Mouse (Mus musculus) ovary, adult 18-20 months (tissue): Measurements from ENCODE around the gene Foxo6.

Source experiments
- DNase-seq: peaks from one replicate; pipeline ENCODE4 v3.0.0; 2022; ENCODE audit warnings: low spot score, mixed read lengths

Gene Foxo6

DNA sequence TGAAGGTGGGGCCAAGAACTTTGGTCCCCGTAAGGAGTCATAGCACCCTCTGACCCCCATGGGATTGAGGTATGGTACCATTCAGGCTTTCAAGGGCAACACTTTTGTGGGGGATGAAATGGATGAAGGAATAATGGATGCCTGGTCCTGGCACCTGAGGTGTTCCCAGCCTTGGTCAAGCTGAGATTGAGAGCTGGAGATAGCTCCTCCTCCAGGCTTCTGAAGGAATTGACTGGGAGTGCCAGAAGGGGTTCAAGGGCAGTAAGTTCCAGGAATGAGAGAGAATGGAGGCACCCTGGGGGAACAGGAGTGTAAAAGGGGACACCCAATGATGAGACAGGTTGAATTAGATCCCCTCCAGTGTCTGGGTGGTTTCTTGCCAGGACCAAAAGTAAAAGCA lies 3.0 kb downstream of the Foxo6 start:
- DNase-seq, result no peak

DNA sequence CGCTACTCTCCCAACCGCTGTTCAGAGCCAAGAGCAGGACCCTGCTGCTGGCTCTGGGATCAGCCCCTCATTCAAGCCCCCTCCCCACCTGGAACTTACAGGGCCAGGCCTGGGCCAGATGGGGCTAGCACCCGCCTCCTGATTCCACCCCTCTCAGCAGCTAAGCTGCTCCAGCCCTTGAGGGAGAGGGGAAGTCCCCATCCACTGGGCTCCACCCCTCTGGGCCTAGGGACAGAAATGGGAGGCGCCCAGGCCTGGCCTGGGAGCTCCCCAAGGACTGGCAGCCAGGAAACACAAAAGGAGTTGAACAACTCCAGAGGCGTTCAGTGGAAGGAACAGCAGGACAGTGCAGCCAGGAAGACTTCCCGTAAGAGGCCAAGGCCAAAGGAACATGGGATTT lies 4.0 kb downstream of the Foxo6 start:
- DNase-seq, result peak; percentile 92

DNA sequence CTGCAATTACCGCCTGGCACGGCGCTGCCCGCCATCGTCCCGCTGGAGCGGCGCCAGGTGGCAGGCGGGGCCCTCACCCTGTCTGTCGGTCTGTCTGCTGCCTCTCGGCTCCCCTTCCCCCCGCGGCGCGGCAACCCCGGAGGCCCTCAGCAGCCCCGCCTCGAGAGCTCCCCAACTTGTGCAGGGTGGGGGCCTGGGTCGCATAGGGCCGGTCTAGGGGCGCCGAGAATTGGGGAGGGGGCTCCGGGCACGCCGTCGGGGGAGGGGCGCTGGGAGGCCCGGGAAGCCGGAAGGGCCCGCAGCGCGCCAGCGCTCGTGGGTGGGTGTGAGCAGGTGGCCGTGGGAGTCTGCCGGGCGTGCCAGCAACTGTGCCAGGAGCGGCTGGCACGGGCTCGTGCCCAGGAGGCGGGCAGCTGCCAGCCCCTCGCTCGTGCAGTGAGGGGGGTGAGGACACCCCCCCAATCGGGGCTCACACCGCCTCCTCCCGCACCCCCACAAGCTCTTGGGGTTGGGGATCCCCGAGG lies 4.5 kb downstream of the Foxo6 start:
- DNase-seq, result peak; percentile 63

DNA sequence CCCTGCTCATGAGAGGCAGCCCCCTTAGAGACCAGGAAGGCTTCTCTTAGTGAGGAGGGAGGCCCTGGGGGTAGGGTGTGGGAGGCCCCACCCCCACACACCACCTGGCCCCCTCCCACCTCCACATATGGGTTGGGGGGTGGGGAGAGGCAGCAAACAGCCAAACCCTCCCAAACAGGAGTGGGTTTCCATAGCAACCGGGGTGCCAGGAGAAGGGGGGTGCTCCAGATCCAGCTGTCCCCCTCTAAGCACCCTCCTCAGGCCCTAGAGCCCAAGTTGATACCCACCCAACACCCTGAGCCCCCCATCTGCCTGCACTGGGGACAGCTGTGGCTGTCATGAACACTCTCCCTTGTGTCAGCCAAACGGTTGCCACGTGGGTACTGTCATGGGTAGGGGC lies 6.1 kb downstream of the Foxo6 start:
- no peak for DNase-seq

DNA sequence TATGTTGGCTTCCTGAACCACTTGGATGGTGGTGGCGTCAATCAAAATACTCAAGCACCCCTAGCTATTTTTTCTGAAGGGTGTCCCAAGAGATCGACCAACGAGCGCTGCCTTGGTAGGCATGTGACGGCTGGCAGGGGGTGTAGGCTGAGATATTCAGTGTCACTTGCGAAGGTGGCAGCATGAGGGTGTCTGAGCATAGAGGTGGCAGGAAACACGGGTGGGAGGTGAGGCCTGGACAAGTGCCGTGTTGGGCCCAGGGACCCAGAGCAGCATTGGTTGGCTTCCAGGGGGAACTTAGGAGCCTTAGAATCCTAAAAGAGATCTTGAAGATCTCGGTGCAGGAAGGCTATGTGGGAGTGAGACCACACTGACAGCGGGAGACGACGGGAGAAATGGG lies 6.7 kb downstream of the Foxo6 start:
- DNase-seq, result no peak

DNA sequence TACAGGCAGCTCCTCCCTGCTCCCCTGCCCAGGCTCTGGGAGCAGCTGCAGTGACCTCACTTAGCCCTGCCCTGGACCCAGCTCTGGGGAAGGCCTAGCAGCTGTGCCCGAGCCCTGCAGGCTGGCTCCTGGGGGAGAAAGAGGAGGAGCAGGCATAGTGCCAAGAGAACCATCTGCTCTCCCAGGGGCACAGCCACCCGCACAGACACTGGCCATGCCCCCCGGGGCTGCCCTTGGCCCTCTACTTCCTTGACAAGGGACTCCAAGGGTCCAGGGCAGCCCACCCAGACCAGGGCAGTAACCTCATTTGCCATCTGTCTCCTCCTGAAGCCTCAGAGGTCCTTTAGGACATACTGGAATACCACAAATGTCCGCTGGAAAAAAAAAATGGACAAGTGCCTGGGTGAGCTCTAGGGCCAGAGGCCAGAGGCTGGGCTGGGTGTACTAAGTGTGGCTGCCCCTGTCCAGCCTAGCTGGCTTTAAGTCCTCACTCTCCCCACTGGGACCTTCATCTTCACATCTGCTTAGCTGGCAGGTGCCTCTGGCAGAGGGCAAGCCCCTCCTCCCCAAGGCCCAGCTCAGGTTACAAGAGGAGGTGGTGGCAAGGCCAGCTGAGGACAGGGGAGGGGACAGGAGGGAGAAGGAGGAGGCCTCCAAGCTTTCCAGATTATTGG lies 9.8 kb downstream of the Foxo6 start:
- peak; percentile 58 for DNase-seq

DNA sequence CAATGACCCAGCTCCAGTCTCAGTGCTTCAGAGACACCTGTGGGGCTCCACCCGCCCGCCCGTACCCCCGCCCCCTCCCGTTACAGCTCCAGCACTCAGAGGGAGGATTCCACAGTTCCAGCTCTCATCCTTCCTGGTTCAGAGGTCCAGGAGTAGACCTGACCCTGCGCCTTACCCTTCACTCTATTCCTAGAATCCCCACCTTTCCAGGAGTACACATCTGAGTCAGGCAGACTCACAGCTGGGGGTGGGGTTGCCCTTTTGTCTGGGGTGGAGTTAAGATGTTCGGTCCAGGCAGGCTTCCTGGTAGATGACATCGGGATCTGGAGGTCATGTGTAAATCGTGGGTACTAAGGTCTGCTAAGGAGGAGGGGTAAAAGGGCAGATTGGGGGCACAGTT lies 11.7 kb downstream of the Foxo6 start:
- DNase-seq, result no peak

DNA sequence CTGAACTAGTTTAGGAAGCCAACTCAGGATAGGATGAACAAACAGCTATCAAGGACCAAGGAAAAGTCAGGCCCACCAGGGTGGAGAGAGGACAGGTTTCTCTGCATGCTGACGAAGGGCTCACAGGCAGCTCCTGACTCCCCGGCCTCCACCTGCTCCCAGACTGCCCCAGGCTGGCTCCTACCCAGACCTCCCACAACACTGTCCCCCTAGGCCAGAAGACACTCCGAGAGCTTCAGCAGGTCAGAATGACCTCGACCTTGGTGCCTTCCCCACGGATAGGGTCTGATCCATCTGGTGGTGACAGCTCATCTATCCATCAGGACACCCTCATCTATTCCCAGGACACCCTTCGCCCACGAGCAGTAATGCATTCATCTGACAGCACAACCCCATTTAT lies 13.6 kb downstream of the Foxo6 start:
- DNase-seq, result no peak

DNA sequence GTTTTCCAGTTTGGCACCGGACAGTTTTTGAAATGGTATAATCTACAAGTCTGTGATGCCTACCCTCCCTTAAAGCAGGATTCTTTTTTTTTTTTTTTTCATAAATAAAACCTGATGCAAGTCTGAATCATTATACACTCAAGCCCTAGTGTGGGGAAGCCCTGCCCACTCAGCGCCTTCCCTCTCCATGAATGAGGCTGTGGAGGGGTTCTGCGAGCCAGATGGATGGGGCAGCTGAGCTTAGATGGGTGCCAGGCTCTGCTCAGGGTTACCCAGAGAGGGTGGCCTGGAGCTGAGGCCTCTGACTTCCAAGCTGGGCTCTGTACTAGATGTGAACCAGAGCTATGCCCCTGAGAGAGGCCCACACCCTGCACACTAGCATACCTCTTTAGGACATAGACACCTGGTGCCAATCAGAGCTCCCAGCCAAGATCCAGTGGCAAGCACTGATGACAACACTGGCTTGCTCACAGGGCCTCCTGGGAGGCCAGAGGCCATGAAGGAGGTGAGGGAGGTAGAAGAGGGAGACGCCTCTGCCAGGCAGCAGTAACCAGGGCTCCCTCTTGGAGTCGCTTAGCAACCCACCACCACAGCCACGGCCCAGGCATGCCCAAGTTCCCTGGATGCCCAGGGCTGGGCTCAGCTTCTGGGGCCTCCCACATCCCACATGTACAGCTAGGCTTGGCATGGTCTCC lies 15.1 kb downstream of the Foxo6 start:
- no peak for DNase-seq

DNA sequence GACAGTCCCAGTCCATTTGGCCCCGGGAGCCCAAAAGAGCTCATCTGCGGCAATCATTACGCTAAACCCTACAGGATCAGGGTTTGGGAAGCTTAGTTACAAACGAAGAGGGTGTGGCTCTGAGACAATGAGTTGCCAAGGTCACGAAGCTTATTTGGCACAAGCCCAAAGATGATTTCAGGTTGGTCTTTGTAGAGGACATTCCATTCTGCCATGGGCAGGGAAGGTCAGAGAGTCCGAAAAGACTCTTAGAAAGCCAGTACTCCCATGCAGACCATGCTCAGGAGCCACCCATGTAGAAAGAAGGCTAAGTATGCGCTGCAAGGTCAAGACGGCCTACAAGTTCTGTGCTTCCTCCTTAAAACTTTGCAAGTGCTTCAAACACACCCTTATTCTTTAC lies 15.9 kb downstream of the Foxo6 start:
- no peak for DNase-seq

DNA sequence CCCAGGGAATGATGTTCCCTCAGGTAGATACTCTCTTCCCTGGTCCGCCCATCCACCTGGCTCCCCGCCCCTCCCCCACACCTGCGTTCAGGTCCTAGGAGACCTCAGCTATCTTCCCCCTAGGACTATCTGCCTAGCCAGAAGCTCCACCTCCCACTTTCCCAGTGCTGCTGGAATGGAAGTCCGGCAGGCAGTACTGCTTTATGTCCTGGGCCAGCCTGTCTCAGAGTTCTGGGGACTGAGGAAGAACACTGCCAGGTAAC lies 16.3 kb downstream of the Foxo6 start:
- DNase-seq, result no peak

DNA sequence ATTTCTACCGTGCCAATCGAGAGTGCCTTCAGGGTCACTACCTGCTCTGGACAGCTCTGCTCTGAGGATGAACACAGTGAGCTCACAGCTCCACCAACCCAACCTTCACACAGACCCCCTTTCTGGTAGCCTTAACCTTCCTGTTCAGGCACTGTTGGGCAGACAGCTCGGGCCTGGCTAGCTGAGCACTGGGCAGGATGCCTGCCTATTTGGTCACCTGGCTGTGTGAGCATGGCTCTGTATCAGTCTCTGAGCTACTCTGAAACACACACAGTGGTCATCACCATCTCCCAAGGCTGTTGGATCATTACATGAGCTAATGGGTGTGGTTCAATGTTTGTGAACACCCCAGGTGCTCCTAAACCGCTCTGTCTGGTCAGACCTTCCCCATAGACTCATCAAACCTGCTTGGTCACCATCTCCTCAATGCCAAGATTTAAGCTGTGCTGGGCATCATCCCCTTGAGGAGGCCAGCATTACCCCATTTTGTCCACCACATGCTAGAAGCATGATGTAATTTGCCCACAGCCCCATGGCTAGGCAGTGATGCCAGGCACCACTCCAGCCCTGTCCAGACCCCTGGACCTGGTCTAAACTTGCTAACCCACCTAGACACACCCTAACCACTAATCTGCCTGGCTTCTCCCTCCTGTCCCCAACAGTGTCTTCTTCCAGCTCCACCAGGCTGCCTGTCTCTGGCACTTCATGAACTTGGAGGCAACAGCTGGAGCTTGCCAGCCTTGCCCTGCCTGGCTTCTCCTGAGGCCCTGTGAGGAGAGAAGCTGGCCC lies 16.8 kb downstream of the Foxo6 start:
- no peak for DNase-seq

DNA sequence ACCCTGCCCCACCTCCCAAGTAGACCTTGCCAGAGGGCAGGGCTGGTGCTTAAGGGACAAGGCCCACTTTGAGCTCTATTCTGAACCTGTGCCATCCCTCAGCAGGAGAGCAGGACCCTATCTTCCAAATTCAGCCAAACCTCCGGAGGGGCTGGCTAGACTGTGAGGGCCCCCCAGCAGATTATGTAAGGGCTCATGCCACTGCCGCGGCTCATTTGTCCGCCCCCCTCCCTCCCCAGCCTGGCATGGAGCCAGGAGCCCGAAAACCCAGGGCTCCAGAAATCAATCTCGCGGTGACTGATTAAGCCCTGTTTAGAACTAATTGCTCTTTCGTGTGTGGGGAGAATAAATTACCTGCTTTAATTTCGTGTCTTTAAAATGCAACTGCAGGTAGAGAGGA lies 17.7 kb downstream of the Foxo6 start:
- no peak for DNase-seq

DNA sequence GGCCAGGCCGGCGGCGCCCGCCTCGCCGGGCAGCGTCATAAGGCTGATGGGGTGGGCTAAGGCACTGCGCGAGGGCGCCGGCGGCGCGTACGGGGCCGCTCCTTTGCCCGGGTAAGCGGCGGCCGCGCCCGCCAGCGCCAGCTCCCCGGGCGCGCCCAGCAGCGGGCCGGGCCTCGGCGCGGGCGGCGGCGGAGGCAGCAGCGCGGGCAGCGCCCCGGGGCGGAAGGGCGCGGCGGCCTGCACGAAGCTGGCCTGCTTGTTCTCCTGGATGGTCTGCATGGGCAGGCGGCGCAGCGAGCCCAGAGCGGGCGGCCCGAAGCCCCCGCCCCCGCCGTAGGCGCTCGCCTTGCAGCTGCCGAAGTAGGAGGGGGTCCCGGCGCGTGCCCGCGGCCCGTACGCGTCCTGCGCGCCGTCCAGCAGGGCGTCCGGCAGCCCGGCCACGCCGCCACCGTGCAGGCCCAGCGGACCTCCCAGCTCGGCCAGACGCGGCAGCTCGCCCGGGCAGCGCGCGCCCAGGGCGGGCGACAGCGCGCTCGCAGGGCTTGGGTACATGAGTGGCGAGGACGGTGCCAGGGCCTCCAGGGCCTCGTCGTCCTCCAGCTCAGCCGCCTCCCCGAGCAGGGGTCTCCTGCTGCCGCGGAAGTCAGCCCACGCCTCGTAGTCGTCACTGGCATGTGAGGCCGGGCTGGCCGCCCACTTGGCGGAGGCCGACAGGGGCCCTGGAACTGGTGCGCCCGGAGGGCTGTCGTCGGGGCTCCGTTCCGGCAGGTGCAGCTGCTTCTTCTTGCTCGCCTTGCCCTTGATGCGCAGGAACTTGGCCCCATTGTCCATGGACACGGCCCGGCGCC lies 18.7 kb downstream of the Foxo6 start:
- DNase-seq, result no peak

DNA sequence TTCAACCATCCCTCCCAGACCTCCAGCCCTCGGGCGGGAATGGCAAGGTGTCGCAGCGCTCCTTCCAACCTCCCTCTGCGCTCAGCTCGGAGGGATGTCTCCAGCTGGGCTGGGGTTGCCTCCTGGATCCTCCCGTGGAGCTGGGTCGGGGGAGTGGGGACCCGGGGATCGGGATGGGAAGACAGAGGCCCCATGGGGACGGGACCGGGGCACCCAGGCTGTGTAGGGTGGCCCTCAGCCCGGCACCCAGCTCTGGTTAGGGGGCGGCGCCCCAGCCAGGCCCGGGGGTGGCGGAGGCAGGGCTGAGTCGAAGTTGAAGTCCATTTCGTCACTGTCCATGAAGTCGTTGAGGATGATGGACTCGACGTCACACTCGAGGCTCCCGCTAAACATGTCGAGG lies 19.5 kb downstream of the Foxo6 start:
- DNase-seq, result no peak

DNA sequence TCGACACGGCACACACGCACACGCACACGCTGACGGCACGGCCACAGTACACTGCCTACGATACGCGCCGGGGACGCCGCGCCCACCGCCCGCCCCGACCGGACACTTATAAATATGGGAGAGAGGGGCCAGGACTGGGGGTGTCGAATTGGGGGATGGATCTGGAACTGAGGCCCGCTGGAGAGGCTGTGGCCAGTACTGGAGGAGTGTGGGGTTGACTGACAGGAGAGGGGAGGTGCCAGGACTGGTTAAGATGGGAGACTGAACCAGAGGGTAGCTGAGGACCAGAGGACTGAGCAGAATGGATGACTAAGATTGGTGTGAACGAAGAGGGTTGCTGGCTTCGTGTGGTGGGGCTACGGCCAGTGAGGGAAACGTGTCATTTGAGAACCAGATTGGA lies 20.0 kb downstream of the Foxo6 start:
- DNase-seq, result no peak

DNA sequence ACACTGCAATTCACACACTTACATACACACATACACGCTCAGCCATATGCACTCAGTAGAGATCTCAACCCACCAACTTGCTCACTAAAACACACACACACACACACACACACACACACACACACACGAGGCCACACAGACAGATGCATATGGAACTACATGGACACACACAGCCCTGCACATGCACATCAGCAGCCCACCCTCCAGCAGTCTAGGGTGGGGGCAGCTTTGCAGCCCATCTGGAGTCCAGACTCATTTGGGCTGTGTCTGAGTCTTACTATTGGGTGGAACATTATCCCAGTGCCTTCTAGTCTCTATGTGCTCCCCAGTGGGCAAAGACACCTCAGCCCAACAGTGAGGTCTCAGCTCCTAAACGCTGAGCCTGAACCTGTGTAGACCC lies 23.0 kb downstream of the Foxo6 start:
- DNase-seq, result no peak

DNA sequence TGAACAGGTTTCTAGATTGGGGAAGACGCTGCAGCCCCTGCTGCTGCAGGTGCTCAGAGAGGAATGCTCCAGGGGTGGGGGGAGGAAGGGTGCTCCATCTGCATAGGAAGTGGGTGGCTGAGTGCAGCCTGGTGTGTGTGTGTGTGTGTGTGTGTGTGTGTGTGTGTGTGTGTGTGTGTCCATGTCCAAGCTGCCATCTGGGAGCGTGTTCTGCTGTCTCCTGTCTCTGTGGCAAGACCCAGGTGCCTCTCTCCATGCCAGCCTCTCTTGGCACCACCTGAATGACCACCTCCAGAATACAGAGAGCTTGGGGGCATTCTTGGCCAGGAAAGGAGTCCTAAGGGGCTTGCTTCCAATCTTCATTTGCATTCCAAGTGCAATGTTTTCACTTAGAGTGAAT lies 24.4 kb downstream of the Foxo6 start:
- DNase-seq, result no peak

DNA sequence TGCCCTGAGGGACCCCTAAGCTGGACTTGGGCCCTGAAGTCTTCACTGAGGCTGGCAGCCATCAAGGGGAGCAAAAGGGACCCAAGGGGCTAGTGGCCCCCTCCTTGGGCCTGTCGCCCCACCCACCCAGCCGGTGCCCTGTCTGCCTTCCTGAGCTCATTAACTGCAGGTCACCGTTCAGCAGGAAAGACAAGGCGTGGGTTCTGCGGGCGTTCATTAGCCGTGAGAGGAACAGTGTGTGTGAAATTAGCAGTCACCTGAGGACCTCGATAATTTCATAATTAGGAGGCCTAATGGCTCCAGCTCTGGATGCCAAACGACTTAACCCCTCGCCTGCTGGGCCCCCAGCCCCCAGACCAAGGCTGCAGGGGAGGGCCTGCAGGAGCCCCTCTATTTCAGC lies 24.9 kb downstream of the Foxo6 start:
- DNase-seq, result no peak

DNA sequence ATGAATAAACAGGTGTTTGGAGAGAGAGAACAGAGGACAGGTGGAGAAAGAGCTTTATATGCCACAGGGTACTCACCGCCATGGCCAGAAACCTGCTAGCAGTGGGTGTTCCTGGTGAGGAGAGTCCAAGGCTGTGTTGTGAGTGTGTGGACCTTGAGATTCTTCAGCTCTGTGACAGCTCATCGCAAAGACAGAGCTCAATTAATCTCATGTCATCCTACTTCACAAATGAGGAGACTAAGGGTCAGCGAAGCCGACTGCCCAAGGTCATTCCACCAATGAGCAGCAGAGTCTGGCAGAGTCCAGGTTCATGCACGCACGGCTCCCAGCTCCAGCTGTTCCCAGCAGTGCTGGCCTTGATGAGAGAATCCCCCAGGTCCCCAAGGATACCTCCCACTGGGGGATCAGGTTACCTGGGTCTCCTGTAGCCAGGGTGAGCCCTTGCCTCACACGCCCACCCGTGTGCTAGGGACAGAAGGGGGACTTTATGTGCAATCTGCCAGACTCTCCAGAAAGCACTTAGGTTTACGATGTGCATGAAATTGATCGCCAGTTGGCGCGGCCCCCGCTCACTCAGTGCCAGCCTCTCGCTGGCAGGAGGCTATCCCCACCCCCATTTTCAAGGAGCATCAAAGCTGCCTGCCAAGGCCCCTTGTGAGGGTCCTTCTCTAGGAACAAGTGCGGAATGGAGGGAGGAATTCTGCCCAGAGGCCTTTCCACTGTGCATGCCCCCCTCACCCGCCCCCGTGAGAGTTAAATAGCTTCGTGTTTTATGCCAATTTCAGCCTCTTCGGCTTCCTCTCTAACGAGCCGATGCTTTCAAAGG lies 27.6 kb downstream of the Foxo6 start:
- no peak for DNase-seq

DNA sequence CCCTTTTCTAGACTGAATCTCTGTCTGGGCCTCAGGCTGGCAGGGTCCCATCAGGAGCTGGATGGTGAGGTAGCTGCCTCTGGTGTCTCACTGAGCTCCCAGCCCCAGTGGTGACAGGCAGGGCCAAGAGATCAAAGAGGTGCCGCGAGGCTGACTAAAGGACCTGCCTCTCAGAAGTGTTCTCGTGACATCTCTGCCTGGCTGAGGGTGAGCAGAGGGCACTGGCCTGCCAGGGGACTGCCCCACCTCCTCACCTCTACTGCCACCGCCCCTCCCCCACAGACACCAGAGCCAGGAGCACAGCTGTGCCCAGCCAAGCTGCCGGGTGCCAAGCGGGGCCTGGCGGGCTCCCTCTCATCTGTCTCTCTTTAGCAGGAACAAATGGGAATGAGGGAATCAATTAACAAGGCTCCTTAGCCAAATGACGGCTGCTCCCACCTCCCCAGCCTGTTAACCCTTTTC lies 38.3 kb downstream of the Foxo6 start:
- DNase-seq, result no peak
